Mouse (Mus musculus) brain, embryonic 14.5 days (tissue): ENCODE measurements at regions not wholly inside any gene's neighbourhood (a gene's known extent, or its start where the extent isn't known, plus 50 kb on each side); places are given as distances from the start of the nearest gene placed in this dataset.

ENCODE experiments used
- CTCF ChIP-seq: fragments of 200-500 bp; IDR thresholded peaks from 2 replicates; pipeline ENCODE4 v1.5.1; 2012; ENCODE audit warnings: inconsistent platforms, mild to moderate bottlenecking, moderate library complexity, borderline replicate concordance; ENCODE audit not compliant: insufficient read depth, insufficient read length; ENCODE audit errors: extremely low read depth
- POLR2A ChIP-seq: fragments of 200-500 bp; IDR thresholded peaks from 2 replicates; pipeline ENCODE4 v1.6.1; 2012; ENCODE audit warnings: mild to moderate bottlenecking, inconsistent platforms, borderline replicate concordance; ENCODE audit not compliant: poor library complexity, insufficient read depth, insufficient read length, severe bottlenecking; ENCODE audit errors: extremely low read depth

DNA sequence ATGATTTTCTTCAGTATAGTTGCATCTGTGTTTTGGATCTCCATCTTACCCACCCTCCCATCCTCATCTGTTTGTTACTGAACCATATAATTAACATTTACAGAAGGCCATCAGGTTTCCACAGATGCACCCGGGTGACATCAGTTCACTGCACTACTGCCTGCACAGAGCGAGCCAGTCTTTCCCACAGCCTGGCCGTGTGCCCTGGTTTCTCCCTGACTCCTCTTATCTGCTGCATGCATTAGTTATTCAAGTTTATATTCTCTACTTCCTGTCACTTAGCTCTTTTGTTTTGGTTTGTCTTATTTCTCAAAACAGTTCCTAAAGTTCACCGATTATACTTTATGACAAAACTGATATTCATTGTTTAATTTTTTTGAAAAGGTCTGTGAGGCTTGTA lies 113.1 kb upstream of the Adarb2 start:
- TF ChIP-seq POLR2A (no peak), CTCF (no peak)
